Mouse (Mus musculus) MEL (cell line): Measurements from ENCODE around the gene Iscu. TPM values are rescaled to one million over a fixed set of nuclear protein-coding genes. Genes with fewer than 3 reads are reported as not detected.

Source experiments
- DNase-seq: peaks from one replicate; pipeline ENCODE4 v3.0.0; 2011; ENCODE audit warnings: low read depth, low spot score
- H3K27ac ChIP-seq: 2 replicates; pipeline ENCODE4 v1.5.1; 2012; ENCODE audit warnings: low read depth, mild to moderate bottlenecking, control low read depth, low read length, moderate library complexity; ENCODE audit not compliant: control insufficient read depth
- H3K27me3 ChIP-seq, 2 experiments: fragments of 150-350 bp in 1 of 2; sonication (generic) in 1 of 2; 2 replicates each; pipeline ENCODE4 v1.6.1; 2012; ENCODE audit warnings: low read length in 2 of 2, mild to moderate bottlenecking in 2 of 2, improper control_type of control experiment in 1 of 2, moderate library complexity in 1 of 2; ENCODE audit not compliant: insufficient read depth in 2 of 2, control insufficient read depth in 1 of 2
- H3K36me3 ChIP-seq, 2 experiments: 2 replicates each; pipeline ENCODE4 v1.6.1; 2012 to 2014; ENCODE audit warnings: low read length in 2 of 2, improper control_type of control experiment in 1 of 2, inconsistent platforms in 1 of 2, mild to moderate bottlenecking in 1 of 2; ENCODE audit not compliant: insufficient read depth in 2 of 2, control insufficient read depth in 1 of 2
- H3K4me1 ChIP-seq, 2 experiments: fragments of 150-350 bp in 1 of 2; sonication (generic) in 1 of 2; 2 replicates each; pipeline ENCODE4 v1.6.1; 2012; ENCODE audit warnings: low read length in 2 of 2, improper control_type of control experiment in 1 of 2, mild to moderate bottlenecking in 1 of 2; ENCODE audit not compliant: insufficient read depth in 2 of 2, control insufficient read depth in 1 of 2
- H3K4me3 ChIP-seq, 2 experiments: fragments of 150-350 bp in 1 of 2; sonication (generic) in 1 of 2; 2 replicates each; pipeline ENCODE4 v1.5.1; 2012; ENCODE audit warnings: low read depth in 2 of 2, low read length in 2 of 2, mild to moderate bottlenecking in 2 of 2, moderate library complexity in 2 of 2, control low read depth in 1 of 2, improper control_type of control experiment in 1 of 2; ENCODE audit not compliant: control insufficient read depth in 1 of 2, insufficient read depth in 1 of 2
- H3K79me2 ChIP-seq: 2 replicates; pipeline ENCODE4 v1.6.1; 2012; ENCODE audit warnings: mild to moderate bottlenecking, low read length, moderate library complexity; ENCODE audit not compliant: control insufficient read depth, poor library complexity, insufficient read depth
- H3K9ac ChIP-seq: 2 replicates; pipeline ENCODE4 v1.6.1; 2012; ENCODE audit warnings: low read depth, mild to moderate bottlenecking, control low read depth, low read length, moderate library complexity; ENCODE audit not compliant: control insufficient read depth, poor library complexity, severe bottlenecking
- H3K9me3 ChIP-seq: fragments of 150-350 bp; sonication (generic); replicated peaks from 2 replicates; pipeline ENCODE4 v1.6.1; 2012; ENCODE audit warnings: mild to moderate bottlenecking, low read length, improper control_type of control experiment, moderate library complexity; ENCODE audit not compliant: insufficient read depth
- CHD1 ChIP-seq: IDR thresholded peaks from 2 replicates; pipeline ENCODE4 v1.6.1; 2012; ENCODE audit warnings: low read depth, mild to moderate bottlenecking, inconsistent platforms, low read length, improper control_type of control experiment
- E2F4 ChIP-seq: IDR thresholded peaks from 2 replicates; pipeline ENCODE4 v1.6.1; 2011; ENCODE audit warnings: low read depth, low read length, improper control_type of control experiment, borderline replicate concordance
- ELF1 ChIP-seq: IDR thresholded peaks from 2 replicates; pipeline ENCODE4 v1.6.1; 2014; ENCODE audit warnings: low read depth, mild to moderate bottlenecking, inconsistent platforms, low read length, improper control_type of control experiment, moderate library complexity
- EP300 ChIP-seq, 2 experiments: IDR thresholded peaks; 2 replicates each; pipeline ENCODE4 v1.6.1; 2011; ENCODE audit warnings: improper control_type of control experiment in 2 of 2, low read length in 2 of 2, low read depth in 1 of 2, mild to moderate bottlenecking in 1 of 2
- HCFC1 ChIP-seq: IDR thresholded peaks from 2 replicates; pipeline ENCODE4 v1.6.1; 2012; ENCODE audit warnings: low read depth, mild to moderate bottlenecking, inconsistent platforms, low read length, improper control_type of control experiment, moderate library complexity
- KAT2A ChIP-seq: conservative IDR thresholded peaks from 2 replicates; pipeline ENCODE4 v1.6.1; 2012; ENCODE audit warnings: low read depth, low read length, improper control_type of control experiment, inconsistent platforms
- MAFK ChIP-seq: IDR thresholded peaks from 2 replicates; pipeline ENCODE4 v1.6.1; 2011; ENCODE audit warnings: low read depth, mild to moderate bottlenecking, low read length, improper control_type of control experiment, borderline replicate concordance
- MYC ChIP-seq: IDR thresholded peaks from 2 replicates; pipeline ENCODE4 v1.6.1; 2011; ENCODE audit warnings: low read depth, mild to moderate bottlenecking, low read length, improper control_type of control experiment, moderate library complexity
- NELFE ChIP-seq: IDR thresholded peaks from 2 replicates; pipeline ENCODE4 v1.6.1; 2011; ENCODE audit warnings: low read depth, low read length, improper control_type of control experiment
- SIN3A ChIP-seq: IDR thresholded peaks from 2 replicates; pipeline ENCODE4 v1.6.1; 2012; ENCODE audit warnings: low read length, improper control_type of control experiment, inconsistent platforms
- SMC3 ChIP-seq: IDR thresholded peaks from 2 replicates; pipeline ENCODE4 v1.6.1; 2011; ENCODE audit warnings: low read depth, low read length, improper control_type of control experiment
- TBP ChIP-seq: IDR thresholded peaks from 2 replicates; pipeline ENCODE4 v1.8.0; 2011; ENCODE audit warnings: low read depth, low read length, improper control_type of control experiment
- TCF12 ChIP-seq: IDR thresholded peaks from 2 replicates; pipeline ENCODE4 v1.6.1; 2014; ENCODE audit warnings: low read depth, mild to moderate bottlenecking, inconsistent platforms, low read length, improper control_type of control experiment, moderate library complexity
- ZC3H11A ChIP-seq: IDR thresholded peaks from 2 replicates; pipeline ENCODE4 v1.6.1; 2012; ENCODE audit warnings: low read depth, mild to moderate bottlenecking, inconsistent platforms, low read length, improper control_type of control experiment
- ZKSCAN1 ChIP-seq: IDR thresholded peaks from 2 replicates; pipeline ENCODE4 v1.6.1; 2012; ENCODE audit warnings: low read depth, mild to moderate bottlenecking, inconsistent platforms, low read length, improper control_type of control experiment, moderate library complexity
- ZMIZ1 ChIP-seq: IDR thresholded peaks from 2 replicates; pipeline ENCODE4 v1.6.1; 2012; ENCODE audit warnings: low read depth, mild to moderate bottlenecking, inconsistent platforms, low read length, improper control_type of control experiment, moderate library complexity
- ZNF384 ChIP-seq: IDR thresholded peaks from 2 replicates; pipeline ENCODE4 v1.6.1; 2012; ENCODE audit warnings: low read depth, mild to moderate bottlenecking, inconsistent platforms, low read length, improper control_type of control experiment
- polyA plus RNA-seq, 2 experiments: library from polyadenylated mRNA; stranded (reverse) in 1 of 2; unstranded in 1 of 2; fragments of >175 nt in 1 of 2; fragments of >200 nt in 1 of 2; gene quantifications; 2 replicates each; pipeline versions ENCODE4 v1.2.1 to v1.2.4; 2012; ENCODE audit warnings: low replicate concordance in 2 of 2, low read depth in 1 of 2; ENCODE audit not compliant: insufficient read length in 2 of 2, insufficient read depth in 1 of 2, missing spikeins in 1 of 2
- total RNA-seq: library from RNA; depleted of rRNA; stranded (reverse); fragments of 300-350 nt; gene quantifications from 2 replicates; pipeline ENCODE4 v1.2.3, GENCODE M21; 2012

Gene Iscu
- total and polyA plus RNA-seq, 3 experiments: 95.7 to 150 TPM; not detected in 1

DNA sequence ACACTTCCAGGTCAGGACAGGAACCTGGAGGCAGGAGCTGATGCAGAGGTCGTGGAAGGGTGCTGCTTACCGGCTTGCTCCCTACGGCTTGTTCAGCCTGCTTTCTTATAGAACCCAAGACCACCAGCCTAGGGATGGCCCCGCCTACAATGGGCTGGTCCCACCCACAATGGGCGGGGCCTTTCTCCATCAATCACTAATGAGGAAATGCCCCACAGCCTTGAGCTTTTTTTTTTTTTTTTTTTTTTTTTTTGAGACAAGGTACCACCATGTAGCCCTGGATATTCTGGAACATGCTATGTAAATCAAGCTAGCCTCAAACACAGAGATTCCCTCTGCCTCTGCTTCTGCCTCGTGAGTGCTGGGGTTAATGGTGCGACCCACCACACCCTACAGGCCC lies 9.3 kb downstream of the Iscu start:
- H3K4me3 ChIP-seq: no peak overlapping the region
- H3K27me3 ChIP-seq: no peaks in the 10 kb centered on the region
- H3K4me1 ChIP-seq: no peaks in the 10 kb centered on the region
- DNase-seq: no peak
- H3K36me3 ChIP-seq: no peaks in the 10 kb centered on the region
- no peak for TF ChIP-seq NELFE
- no peak for TF ChIP-seq SIN3A
- peak; percentile 89 for TF ChIP-seq ZNF384
- no peak for TF ChIP-seq EP300 (IDR thresholded peaks at IDR 0.05; ENCODE audit: low read depth in 1 of 2, low read length in 2 of 2)
- no peak for TF ChIP-seq ELF1
- no peak for TF ChIP-seq TBP
- TF ChIP-seq ZMIZ1: no peak
- TF ChIP-seq KAT2A: no peak
- no peak overlapping the region for H3K27ac ChIP-seq
- H3K9ac ChIP-seq: no peak overlapping the region
- H3K9me3 ChIP-seq: no peaks in the 10 kb centered on the region
- no peaks in the 10 kb centered on the region for H3K79me2 ChIP-seq

DNA sequence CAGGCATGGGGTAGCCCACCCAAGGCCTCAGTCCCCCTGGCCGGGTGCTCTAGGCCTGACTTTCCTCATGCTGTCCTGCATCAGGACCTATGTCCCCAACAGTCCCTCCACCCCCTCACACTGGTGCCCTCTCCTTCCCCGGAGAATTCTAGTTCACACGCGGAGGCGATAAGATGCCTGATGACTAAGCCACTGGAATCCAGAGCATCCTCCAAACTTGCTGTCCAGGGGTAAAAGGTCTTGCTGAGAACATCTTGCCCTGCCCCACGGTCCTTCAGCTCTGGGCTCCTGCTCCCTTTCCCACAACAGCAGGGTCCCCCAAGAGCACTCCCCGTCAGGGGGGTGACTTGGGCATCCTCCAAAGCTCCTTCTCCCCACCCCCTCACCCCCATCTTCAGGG lies 10.1 kb downstream of the Iscu start:
- no peak overlapping the region for H3K27ac ChIP-seq
- TF ChIP-seq TBP (no peak), HCFC1 (no peak), ZC3H11A (no peak), TCF12 (no peak), MAFK (no peak), MYC (no peak), SIN3A (no peak), E2F4 (no peak), SMC3 (no peak), ZKSCAN1 (no peak), CHD1 (no peak)
- no peaks in the 10 kb centered on the region for H3K9me3 ChIP-seq
- H3K9ac ChIP-seq: no peak overlapping the region
- no peak for DNase-seq
- no peaks in the 10 kb centered on the region for H3K4me1 ChIP-seq
- no peaks in the 10 kb centered on the region for H3K36me3 ChIP-seq
- H3K27me3 ChIP-seq: no peaks in the 10 kb centered on the region
- no peaks in the 10 kb centered on the region for H3K79me2 ChIP-seq
- no peak overlapping the region for H3K4me3 ChIP-seq
